Mouse (Mus musculus) monocyte, adult 2 months (primary cell): Measurements from ENCODE around the gene Slc35f3.
"Not testable (repeated sequence)": the region's sequence is repeated elsewhere in the genome, so short reads cannot be mapped to it uniquely, and the experiment has no call there.

Experiments
- DNase-seq, 2 experiments: peaks; one replicate each; pipeline ENCODE4 v3.0.0; 2022; ENCODE audit warnings: low spot score in 2 of 2, low read depth in 1 of 2

The Slc35f3 gene

GRCm38 (mm10) chr8:126398349-126398748 lies 100.0 kb downstream of the Slc35f3 start:
- DNase-seq: no peak

- DNase-seq: not testable (repeated sequence)
Measured at GRCm38 (mm10) chr8:126404550-126404949, 106.2 kb downstream of the Slc35f3 start.

DNA sequence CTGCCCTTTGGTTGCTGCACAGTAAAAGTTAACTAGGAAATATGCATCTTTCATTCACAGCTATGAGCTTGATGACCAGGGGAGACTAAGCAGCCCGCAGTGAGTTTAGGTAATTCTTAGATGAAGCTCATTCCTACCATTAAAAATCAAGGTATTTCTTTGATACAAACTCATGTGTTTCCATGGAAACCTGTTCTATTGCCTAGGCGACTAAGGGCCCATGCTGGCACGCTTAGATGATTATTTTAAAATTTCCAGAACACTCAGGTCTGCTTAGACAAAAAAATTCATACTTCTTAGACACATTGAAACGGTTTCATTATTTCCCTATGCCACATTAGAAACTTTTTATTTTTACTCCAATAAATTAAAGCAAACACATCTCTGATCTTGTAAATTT lies 106.7 kb downstream of the Slc35f3 start:
- DNase-seq: no peak

DNA sequence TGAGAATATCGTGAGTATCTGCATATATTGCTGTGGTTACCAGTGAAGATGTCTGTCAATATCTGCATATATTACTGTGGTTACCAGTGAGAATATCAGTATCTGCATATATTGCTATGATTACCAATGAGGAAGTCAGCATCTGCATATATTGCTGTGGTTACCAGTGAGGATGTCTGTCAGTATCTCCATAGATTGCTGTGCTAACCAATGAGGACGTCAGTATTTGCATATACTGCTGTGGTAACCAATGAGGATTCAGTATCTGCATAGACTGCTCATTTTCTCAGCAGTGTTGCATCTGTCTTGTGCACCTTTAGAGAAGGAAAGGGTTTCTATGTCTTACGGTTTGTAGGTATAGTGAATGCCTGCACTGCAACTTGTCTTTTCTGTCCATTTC lies 122.5 kb downstream of the Slc35f3 start:
- no peak for DNase-seq

DNA sequence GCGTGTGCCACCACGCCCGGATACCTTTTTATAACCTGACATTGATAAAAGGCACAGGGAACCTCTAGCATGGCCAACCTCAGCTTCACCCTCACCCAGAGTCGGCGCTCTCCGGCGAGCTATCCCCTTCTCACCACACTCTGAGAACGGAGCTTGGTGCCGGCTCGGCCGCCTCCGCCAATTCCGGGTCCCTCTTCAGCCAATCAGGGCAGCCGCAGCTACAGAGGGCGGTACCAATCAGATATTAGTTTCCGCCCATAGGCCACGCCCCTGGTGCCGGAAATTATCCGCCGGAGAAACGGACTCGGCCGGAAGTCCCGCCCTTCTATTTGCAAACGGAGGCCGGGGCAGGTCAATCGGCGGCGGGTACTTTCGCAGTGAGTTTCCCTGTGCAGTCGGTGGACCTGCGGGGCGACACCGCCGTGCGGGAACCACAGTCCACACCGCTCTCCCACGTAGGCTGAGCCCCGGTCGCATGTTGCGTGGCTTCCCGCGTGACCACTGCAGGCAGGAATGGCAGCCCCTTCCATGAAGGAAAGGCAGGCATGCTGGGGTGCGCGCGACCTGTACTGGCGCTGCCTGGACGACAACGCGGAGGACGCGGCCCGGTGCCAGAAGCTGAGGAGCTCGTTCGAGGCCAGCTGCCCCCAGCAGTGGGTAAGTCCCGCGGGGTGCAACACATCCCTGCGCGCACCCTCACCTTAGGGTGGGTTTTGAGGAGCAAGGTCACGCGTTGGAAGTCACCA lies 124.0 kb downstream of the Slc35f3 start, which contains the start of gene Coa6:
TSS of gene Coa6 (plus strand) at position 342 of the 746 bp plus-strand sequence.
- peak; percentile 91 to 96 for DNase-seq

DNA sequence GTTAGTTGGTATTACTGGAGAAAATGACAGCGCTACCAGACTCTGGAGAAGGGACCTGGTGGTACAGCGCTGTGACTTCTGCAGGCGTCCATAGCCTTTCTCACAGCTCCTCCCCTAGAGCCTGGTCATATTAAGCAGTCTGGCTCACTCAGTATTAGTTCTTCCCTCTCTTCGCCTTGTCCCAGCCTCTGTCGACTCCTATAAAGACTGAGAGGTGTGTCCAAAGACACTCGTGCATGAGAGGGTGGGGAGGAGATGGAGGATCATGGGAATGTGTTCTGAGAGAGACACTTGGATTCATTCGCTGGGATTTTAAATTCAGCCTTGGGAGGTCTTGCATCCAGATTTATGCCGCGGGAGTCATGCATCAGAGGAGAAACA lies 124.6 kb downstream of the Slc35f3 start:
- no peak for DNase-seq

DNA sequence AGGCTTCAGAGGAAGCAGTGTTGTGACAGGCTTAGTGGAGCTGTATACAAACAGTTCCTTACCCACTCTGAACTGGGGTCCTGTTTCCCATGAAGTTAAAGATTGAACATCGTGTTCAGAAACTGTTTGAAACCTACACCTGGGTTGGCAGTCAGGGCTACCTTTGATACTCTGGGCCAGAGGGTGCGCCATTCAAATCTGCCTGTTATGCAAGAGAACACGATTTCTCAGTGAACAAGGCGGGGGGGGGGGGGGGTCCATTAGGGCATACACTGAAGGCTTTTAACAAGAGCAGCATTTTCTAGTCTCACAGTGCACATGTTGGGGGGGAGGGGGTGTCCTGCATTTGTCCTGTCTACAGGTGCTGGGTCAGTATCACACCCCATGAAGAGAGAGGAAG lies 125.8 kb downstream of the Slc35f3 start:
- DNase-seq: no peak

GRCm38 (mm10) chr8:126424946-126425345 lies 126.6 kb downstream of the Slc35f3 start:
- DNase-seq: no peak

- DNase-seq: no peak
Measured at GRCm38 (mm10) chr8:126429635-126430034, 131.3 kb downstream of the Slc35f3 start.

DNA sequence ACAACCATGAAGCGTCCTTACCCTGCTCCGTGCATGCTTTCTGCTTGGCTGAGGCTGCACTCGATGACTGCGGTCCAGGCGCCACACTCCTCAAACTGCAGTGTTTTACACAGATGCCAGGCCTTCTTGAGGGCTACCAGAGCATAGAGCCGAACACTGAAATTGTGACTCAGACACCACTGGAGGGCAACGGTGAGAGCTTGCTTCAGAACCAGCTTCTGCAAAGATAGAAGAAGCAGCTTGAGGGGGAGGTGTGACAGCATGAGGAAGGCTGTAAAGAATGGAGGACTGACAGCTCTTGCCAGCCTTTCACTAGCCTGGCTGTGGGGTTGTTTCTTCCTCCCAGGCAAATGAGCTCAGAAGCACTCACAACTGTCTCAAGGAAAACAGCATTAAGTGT lies 135.5 kb downstream of the Slc35f3 start:
- DNase-seq: no peak

GRCm38 (mm10) chr8:126438937-126439336 lies 140.6 kb downstream of the Slc35f3 start:
- no peak for DNase-seq
